Mouse (Mus musculus): ENCODE measurements at regions not wholly inside any gene's neighbourhood (a gene's known extent, or its start where the extent isn't known, plus 50 kb on each side); places are given as distances from the start of the nearest gene placed in this dataset.

DNA sequence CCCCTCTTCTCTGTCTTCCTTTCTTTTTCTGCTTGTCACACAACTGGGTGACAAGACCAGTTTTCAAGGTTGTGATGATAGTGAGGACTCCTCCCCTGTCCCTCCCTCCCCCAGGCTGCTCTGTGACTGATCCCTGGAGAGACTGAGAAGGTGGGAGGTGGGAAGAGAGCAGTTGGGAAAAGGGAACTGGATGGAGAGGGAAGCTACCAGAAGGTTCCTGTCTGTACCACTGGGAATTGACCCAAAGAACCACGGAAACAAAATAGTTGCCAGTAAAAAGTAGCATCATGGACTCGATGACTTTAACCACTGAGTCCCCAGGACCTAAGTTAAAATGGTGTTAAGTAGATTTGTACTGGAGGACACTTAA, 94.2 kb downstream of the Phlda1 start:
- no peak for TF ChIP-seq CTCF (IDR thresholded peaks at IDR 0.05; ENCODE audit: low read depth, low read length)
- TF ChIP-seq POLR2A (IDR thresholded peaks at IDR 0.05; ENCODE audit: borderline replicate concordance, low read depth, low read length): no peak

All from bone marrow macrophage, adult 2 months (primary cell).